Mouse (Mus musculus) lung, postnatal 14 days (tissue): ENCODE results near the gene Rassf4.

Source experiments
- DNase-seq: peaks from one replicate; pipeline ENCODE4 v3.0.0; 2021

Gene Rassf4

GRCm38 (mm10) chr6:116671031-116671430 lies 2.7 kb downstream of the Rassf4 start:
- DNase-seq: peak; percentile 34

GRCm38 (mm10) chr6:116670144-116670543 lies 3.6 kb downstream of the Rassf4 start:
- DNase-seq: no peak

DNA sequence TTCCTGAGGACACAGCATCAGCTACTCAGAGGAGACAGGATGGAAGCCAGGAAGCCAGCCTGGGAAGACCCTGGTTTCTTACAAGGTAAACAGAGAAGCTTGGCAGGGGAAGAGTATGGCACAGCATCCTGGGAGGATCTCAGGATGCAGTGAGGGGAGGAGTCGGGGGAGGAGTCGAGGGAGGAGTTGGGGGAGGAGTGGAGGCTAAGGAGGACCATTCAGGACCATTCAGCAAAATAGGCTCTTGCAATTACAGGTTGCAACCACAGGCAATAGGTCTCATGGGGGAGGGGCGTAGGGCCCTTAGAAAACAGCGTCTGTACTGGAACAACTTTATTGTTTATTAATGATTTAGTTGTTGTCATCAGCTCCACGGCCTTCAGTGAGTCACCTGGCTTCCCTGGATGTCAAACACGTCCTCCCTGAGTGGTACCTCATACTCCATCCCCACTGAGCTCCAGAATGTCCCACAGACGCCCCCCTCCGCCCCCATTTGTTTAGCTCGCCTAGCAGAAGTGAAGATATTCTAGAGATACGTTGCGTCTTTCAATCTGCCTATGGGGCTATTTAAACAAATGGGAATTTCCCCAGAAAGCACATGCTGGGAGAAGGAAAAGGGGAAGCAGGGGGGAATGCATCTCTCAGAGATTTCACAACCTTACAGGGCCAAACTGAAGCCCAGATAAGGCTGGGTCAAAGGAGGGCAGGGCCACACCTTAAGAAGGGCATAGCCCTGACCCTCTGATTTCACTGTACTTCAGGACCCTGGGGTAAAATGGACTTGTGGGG lies 4.9 kb downstream of the Rassf4 start:
- peak; percentile 21 for DNase-seq

- DNase-seq: no peak
These were observed 6.4 kb downstream of the Rassf4 start for GRCm38 (mm10) chr6:116667382-116667781.

- DNase-seq: no peak
These were observed 6.9 kb downstream of the Rassf4 start for GRCm38 (mm10) chr6:116666892-116667291.

DNA sequence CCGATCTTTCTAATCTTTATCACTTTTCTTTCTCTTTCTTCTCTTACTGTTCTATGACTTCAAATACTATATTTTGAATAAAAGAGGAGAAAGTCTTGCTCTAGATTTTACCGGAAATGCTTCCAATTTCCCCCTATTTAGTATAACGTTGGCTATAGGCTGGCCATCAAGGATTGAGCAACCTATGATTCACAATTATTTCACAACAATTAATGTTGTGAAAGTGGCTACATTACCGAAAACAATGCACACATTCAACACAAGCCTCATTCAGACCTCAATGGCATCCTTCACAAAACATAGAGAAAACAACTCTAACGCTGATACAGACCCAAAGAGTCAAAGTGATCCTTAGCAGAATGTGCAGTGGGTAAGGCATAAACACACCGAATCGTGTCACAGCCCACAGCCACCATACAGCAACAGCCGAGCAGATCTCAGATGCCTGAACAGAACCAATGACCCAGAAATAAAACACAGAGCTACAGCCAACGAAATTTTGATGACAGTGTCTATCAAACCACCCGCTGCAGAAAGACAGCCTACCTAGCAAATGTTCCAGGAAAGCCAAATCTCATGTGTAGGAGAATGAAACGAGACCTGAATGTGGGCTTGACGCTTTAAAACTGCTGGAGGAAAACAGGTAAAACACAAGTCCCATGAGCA lies 7.5 kb downstream of the Rassf4 start:
- DNase-seq: no peak

DNA sequence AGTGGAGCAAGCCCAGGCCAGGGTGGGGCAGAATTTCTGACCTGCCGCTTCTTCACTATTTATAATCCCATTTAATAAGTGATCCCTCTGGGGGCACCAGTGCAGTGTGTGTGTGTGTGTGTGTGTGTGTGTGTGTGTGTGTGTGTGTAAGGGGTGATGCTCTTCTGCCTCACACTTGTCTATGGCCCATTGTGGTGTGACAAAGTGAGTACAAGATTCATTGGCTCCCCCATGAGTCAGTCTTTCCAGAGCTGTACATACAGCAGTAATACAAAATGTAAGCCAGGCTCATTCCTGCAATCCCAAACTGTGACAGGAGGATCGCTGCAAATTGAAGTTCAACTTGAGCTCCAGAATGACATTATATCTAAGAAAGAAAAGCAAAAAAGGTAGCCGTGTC lies 8.9 kb downstream of the Rassf4 start:
- DNase-seq: no peak

- peak; percentile 20 for DNase-seq
These were observed 9.7 kb downstream of the Rassf4 start for GRCm38 (mm10) chr6:116664031-116664430.

DNA sequence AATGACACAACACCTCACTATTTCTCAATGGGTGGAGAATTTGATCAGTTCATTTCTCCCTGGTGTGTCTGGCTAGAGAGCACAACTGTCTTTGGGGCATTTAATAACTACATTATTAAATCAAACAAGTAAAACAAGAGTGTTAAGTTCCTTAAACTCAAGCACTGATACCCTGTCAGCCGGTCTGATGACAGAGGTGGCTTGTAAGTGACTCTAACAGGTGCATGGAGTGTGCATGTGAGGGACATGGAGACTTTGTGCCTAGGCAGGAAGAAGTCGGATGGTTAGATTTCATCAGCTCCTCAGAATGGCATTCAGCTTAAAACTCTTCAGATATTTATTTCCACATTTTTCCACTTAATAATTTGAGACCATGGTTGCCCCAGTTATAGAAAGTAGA lies 10.4 kb downstream of the Rassf4 start:
- no peak for DNase-seq

DNA sequence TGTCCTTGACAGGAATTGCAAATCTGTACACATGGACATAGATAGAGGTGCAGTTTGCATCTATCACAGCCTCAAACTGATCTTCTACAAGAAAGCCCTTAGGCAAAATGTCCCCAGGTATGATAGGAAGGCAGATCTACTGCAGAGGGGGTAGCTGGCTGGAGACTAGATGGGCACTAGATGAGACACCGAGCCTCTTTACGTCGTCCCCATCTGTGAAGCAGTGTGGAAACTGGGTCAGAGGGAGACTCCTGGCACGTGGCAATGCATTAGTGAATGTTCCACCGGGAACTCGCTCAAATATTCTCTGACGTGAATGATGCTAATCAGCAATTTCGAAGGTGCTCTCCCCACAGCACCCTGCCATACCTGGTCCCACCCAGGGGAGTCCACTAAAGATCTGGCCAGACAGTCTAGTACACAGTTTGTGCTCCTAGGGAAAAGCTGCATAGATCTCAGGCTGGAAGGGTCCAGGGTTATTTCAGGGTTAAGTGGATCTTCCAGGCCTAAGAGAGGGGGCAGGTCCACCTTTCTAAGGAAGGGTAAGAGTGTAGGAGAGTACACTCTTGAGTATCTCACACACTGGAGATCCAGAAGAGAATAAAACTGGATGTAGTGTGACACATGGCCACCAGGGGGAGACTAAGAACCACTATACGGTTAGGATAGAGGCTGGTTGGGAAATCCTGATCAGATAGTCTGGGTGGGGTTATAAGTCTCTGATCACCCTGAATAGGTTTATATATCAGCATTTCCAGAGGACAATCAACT lies 19.9 kb downstream of the Rassf4 start:
- peak; percentile 76 for DNase-seq

GRCm38 (mm10) chr6:116653191-116653590 lies 20.6 kb downstream of the Rassf4 start:
- DNase-seq: no peak

DNA sequence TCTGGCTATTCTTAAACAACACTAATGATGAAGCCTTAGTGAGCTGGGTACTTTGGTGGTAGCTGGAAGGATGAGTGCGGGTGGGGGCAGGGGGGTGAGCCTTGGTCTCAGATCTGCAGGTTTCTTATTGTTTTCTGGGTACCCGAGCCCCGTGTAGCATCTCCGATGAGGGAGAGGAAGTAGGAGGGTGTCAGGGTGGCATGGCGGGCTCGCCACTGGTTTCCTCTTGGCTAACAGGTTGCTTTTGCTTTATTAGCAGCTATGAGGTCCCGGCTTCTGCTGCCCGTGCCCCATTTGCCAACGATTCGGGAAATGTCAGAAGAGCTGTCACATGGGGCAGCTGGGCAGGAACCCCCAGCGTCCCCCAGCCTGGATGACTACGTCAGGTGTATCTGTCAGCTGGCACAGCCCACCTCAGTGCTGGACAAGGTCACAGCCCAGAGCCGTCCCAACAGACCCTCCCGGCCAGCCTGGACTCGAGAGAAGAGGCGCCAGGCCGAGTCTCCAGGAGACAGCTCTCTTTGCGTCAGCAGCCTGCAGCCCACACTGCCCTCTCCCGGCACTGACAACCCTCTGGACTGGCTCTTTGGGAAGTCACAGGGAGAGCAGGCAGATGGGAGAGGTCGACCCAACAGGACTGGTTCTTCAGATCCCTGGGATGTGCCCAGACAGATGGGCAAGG lies 22.2 kb downstream of the Rassf4 start:
- peak; percentile 77 for DNase-seq

DNA sequence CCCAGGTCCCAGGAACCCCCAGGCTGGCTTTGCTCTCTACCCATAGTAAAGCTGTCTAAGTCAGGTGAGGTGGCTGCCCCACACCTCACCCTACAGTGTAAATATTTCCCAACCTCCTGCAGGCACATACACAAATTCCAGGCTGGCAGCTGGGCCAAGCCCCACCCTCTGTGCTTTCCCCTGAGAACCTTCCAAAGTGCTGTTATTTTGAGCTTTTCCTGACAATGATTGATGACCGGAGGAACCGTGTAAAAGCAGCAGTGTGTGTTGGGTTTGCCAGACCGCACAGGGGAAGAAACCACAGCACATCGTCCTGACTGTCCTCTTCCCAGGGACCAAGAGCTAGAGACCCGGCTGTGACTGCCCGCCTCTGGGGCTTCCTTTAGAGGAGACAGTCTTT lies 23.3 kb downstream of the Rassf4 start, which contains the start of gene Depp1:
TSS of gene Depp1 (plus strand) at position 204 of the 400 bp plus-strand sequence.
- DNase-seq: peak; percentile 73

DNA sequence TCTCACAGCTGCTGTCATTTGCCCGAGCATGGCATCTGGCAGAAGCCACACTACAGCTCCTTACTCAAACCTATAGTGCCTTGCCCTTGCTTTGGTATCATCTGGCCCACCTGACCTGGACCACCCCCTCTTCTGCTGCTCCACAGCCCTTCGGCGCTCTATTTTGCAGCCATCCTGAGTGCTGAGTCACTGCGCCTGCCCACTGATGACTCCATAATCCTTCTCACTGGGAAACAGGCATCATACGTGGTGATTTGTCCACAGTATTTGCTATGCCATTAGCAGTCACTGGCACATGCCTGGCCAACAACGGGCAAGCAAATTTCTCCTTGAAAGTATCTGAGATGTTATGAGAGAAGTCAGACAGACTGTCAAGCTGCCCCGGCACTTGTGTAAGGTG lies 23.9 kb downstream of the Rassf4 start:
- DNase-seq: peak; percentile 22

GRCm38 (mm10) chr6:116647763-116648162 lies 26.0 kb downstream of the Rassf4 start:
- DNase-seq: no peak

DNA sequence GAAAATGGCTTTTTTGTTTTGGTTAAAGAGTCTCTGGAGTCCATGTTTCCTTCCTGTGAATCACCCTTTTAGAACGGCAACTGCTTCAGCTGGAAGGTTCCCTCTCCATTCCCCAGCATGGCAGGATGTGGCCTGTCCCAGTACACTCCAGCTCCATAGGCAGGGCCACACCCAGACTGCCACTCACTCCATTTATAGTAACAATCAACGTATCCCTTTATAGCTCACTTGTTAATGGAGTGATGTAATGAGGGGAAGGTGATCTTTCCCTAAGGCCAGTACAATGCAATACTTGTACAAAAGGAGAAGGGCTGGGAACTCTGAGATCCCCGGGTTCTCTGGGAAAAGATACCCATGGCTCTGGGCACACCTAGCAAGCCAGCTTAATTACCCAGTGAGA lies 29.4 kb downstream of the Rassf4 start:
- peak; percentile 29 for DNase-seq

DNA sequence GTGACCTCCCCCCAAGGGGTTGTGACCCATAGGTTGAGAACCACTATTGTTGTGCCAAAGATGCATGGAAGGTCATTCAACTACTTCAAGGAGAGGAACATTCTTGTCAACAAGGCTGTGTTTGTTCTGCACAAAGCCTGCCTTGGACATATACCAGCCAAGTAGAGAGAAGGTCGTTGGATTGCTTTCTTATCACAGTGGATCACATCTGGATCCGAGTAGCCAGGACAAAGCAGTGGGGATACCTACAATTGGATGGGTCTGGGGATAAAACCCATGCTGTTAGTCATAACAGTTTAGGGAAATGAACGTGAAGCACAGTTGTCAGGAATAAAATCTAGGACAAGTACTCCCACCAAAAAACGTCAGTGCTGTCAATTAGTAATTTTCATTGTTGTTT lies 29.9 kb downstream of the Rassf4 start:
- DNase-seq: no peak

DNA sequence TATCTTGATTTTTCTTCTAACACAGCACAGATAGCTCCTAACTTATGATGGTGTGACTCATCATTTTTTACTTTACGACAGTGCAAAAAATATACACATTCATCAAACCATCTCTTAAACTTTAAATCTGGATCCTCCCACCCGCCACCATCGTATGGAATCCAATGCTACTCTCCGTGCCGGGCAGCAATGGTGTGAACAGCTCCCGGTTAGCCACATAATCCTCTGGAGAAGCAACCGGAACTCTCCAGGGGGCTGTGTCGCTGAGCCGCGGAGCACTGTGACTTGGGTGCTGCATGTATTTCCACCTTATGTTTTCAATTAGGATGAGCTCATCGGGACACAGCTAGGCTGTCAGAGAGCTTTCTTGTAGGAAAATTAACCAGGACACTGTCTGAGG lies 30.8 kb downstream of the Rassf4 start:
- DNase-seq: no peak

DNA sequence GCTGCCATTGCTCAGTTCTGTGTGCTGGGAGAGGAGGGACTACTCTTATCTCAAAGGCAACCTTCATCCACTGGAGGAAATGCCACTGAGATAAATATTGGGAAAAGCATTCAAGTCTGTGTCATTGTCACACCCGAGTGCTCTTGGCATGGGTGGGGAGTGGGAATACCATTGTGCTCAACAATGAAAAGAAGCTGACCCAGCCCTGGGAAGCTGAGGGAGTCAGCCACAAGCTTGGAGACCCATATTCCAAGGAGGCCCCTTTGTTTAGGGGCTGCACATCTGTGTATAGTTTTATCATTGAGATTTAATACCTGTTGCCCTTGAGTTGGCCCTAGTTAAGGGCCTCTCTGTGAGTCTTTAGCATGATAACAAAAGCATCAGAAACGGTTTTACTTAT lies 34.1 kb downstream of the Rassf4 start:
- peak; percentile 32 for DNase-seq

DNA sequence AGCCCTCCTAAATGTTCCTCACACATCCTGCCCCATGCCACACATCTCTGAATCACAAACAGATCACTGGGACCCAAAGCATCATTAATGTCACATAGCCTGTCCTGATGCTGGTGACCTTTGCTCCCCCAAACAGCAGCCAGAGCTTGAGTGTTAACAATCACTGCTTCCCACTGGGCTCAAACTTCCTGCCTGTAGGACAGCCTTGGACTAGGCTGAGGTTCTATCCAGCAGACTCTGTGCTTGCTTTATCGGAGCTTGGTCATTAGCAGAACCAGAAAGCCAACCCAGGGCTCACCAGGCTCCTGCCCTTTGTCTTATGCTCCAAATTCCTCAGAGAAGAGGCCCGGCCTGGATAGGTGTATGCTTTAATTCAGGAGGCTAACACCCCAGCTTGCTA lies 34.9 kb downstream of the Rassf4 start:
- DNase-seq: no peak

DNA sequence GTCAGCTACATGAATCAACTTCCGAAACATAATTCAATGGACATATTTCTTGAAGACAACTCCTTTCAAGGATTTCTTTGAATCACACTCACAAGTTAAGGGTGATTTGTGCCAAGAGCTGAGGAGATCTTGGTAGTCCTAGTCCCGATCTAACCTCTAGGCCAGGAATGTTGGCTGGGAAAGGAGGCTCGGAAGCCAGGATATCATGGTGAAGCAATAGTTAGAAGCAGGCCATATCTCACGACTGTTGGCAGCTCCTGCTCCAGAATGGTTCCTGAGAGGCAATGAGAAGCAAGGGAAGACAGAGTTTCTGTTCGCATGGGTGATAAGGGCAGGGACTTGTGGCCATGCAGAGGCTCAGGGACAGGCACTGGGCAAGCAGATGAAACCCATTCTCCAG lies 36.3 kb downstream of the Rassf4 start:
- no peak for DNase-seq

GRCm38 (mm10) chr6:116636581-116637235 lies 37.0 kb downstream of the Rassf4 start:
- no peak for DNase-seq
